Mouse (Mus musculus) naive thymus-derived CD4-positive, alpha-beta T cell, adult 5 months (primary cell): ENCODE data around the gene Omd. TPM values are rescaled to one million over a fixed set of nuclear protein-coding genes. Genes with fewer than 3 reads are reported as not detected.

Experiments
- polyA plus RNA-seq: library from polyadenylated mRNA; unstranded; fragments of 100-300 nt; shearing (Covaris generic); gene quantifications from one replicate; pipeline ENCODE4 v1.2.1, GENCODE M21; 2017

The Omd gene
- polyA plus RNA-seq = 0.30 TPM

GRCm38 (mm10) chr13:49581541-49582530 lies at the start of gene Omd:
TSS of gene Omd (plus strand) at chr13:49582462.

GRCm38 (mm10) chr13:49544279-49544678 lies 38.0 kb upstream of the Omd start, which contains the start of gene Aspn:
TSS of gene Aspn (plus strand) at chr13:49544443.

GRCm38 (mm10) chr13:49607714-49608113 lies 25.5 kb downstream of the Omd start, which contains the start of gene Ogn:
TSS of gene Ogn (plus strand) at chr13:49608046.

Other genes with a start within 250 kb of the Omd start
- gene Bicd2, start 240.9 kb upstream of the Omd start, polyA plus RNA-seq = 27.1 TPM
- 15.8 TPM for gene Ippk, start 161.2 kb upstream of the Omd start, polyA plus RNA-seq
- 2.8 TPM for gene Tes3-ps, start 89.1 kb upstream of the Omd start, polyA plus RNA-seq
- gene Ecm2, start 77.7 kb upstream of the Omd start, polyA plus RNA-seq = 0.12 TPM
- gene Aspn, start 38.0 kb upstream of the Omd start, polyA plus RNA-seq = not detected
- gene Ogn, start 25.6 kb downstream of the Omd start, polyA plus RNA-seq = not detected
- gene Cenpp, start 70.3 kb downstream of the Omd start, polyA plus RNA-seq = 0.77 TPM
- gene Nol8, start 70.6 kb downstream of the Omd start, polyA plus RNA-seq = 50.9 TPM
- gene Iars, start 99.6 kb downstream of the Omd start, polyA plus RNA-seq = 51.4 TPM
- gene Gm30302, start 216.5 kb downstream of the Omd start, polyA plus RNA-seq = not detected